Mouse (Mus musculus): ENCODE measurements around the gene Hps5.

GRCm38 (mm10) chr7:46764672-46765071 lies 31.2 kb downstream of the Hps5 start:
- TF ChIP-seq CTCF (IDR thresholded peaks at IDR 0.05; ENCODE audit: low read depth) (no peak), EP300 (optimal IDR thresholded peaks at IDR 0.05) (no peak)

Measured in stomach, postnatal 0 days (tissue).